Mouse (Mus musculus) forebrain, embryonic 14.5 days (tissue): ENCODE measurements at regions not wholly inside any gene's neighbourhood (a gene's known extent, or its start where the extent isn't known, plus 50 kb on each side); places are given as distances from the start of the nearest gene placed in this dataset.

Source experiments
- ATAC-seq: fragments of 200-750 bp; cut with Nextera tagmentation; 2 replicates; pipeline ENCODE4 v1.8.0; 2017; ENCODE audit warnings: mild to moderate bottlenecking, moderate library complexity
- DNase-seq: peaks from one replicate; pipeline ENCODE4 v3.0.0-alpha.2; 2015; ENCODE audit warnings: low spot score
- H3K27ac ChIP-seq: fragments of 300-500 bp; sonication (generic); 2 replicates; pipeline ENCODE4 v1.5.1; 2014; ENCODE audit warnings: low read depth, mild to moderate bottlenecking, control low read depth, low read length, moderate library complexity
- H3K27me3 ChIP-seq: fragments of 300-500 bp; sonication (generic); replicated peaks from 2 replicates; pipeline ENCODE4 v1.6.1; 2014; ENCODE audit warnings: low read length, control low read depth, mixed read lengths; ENCODE audit not compliant: control insufficient read depth, insufficient read depth
- H3K36me3 ChIP-seq: fragments of 300-500 bp; sonication (generic); 2 replicates; pipeline ENCODE4 v1.6.1; 2014; ENCODE audit warnings: low read length, control low read depth; ENCODE audit not compliant: control insufficient read depth, insufficient read depth
- H3K4me1 ChIP-seq: fragments of 300-500 bp; sonication (generic); 2 replicates; pipeline ENCODE4 v1.6.1; 2014; ENCODE audit warnings: antibody characterized with exemption, low read length, control low read depth; ENCODE audit not compliant: control insufficient read depth, insufficient read depth
- H3K4me2 ChIP-seq: fragments of 300-500 bp; sonication (generic); 2 replicates; pipeline ENCODE4 v1.6.1; 2014; ENCODE audit warnings: mild to moderate bottlenecking, control low read depth, low read length
- H3K4me3 ChIP-seq: fragments of 300-500 bp; sonication (generic); 2 replicates; pipeline ENCODE4 v1.5.1; 2014; ENCODE audit warnings: low read depth, low read length, control low read depth
- H3K9ac ChIP-seq: fragments of 300-500 bp; sonication (generic); 2 replicates; pipeline ENCODE4 v1.6.1; 2014; ENCODE audit warnings: mild to moderate bottlenecking, low read length, control low read depth, moderate library complexity
- H3K9me3 ChIP-seq: fragments of 300-500 bp; sonication (generic); replicated peaks from 2 replicates; pipeline ENCODE4 v1.6.1; 2016; ENCODE audit warnings: low read length, control low read depth, mixed read lengths; ENCODE audit not compliant: control insufficient read depth
- WGBS: fragments of 180-500 bp; shearing (Covaris S2); extraction: QIAGEN DNeasy Blood & Tissue Kit; methylation state at CpG from one replicate; pipeline ENCODE4 v1.1.7; 2014; 5-methylcytosine and 5-hydroxymethylcytosine counted together

GRCm38 (mm10) chr10:115664567-115664966, 77.0 kb upstream of the Lgr5 start:
- ATAC-seq (peak; percentile 88), DNase-seq (peak; percentile 70)
- Histone ChIP-seq H3K27ac (no peak overlapping the region), H3K4me2 (peak overlapping the region; percentile 47), H3K9me3 (no peaks in the 10 kb centered on the region), H3K4me1 (no peaks in the 10 kb centered on the region; the same call in 1 of the 2 replicates), H3K36me3 (no peaks in the 10 kb centered on the region), H3K4me3 (peak overlapping the region; percentile 16), H3K9ac (peak overlapping the region; percentile 25; the same call in 1 of the 2 replicates), H3K27me3 (no peaks in the 10 kb centered on the region)
- 35% methylated on average over 19 of the region's 19 CpGs for WGBS

- H3K36me3 ChIP-seq: no peaks in the 10 kb centered on the region
- ATAC-seq: no peak
- no peak overlapping the region for H3K9ac ChIP-seq
- WGBS: 72% methylated on average over 2 of the region's 2 CpGs
- no peak overlapping the region for H3K27ac ChIP-seq
- H3K4me3 ChIP-seq: no peak overlapping the region
- no peaks in the 10 kb centered on the region for H3K27me3 ChIP-seq
- no peaks in the 10 kb centered on the region for H3K9me3 ChIP-seq
- DNase-seq: no peak
- no peak overlapping the region for H3K4me2 ChIP-seq
- no peaks in the 10 kb centered on the region for H3K4me1 ChIP-seq
These were observed 89.1 kb upstream of the Lgr5 start for GRCm38 (mm10) chr10:115676661-115677060.

DNA sequence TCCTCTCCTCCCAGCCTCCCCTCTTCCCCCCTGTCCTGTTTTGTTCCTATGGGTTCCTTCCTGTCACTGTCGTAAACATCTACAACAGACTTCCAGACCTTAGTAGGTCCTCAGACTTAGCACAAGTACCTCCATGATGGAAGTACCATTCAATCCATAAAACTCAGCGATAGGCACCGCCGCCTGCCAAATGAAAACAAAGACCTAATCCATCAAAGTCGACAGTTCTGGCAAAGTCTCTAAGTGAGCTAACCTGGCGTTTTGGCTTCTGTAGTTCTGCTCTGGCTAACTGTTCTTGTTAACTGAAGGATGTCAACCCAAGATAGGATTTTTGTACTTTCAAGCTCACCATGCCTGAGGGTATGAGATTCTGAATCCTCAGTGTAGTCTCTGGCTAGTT, 93.5 kb upstream of the Lgr5 start:
- Histone ChIP-seq H3K9ac (no peak overlapping the region), H3K36me3 (no peaks in the 10 kb centered on the region), H3K4me2 (no peak overlapping the region), H3K4me3 (no peak overlapping the region), H3K4me1 (no peaks in the 10 kb centered on the region), H3K9me3 (no peaks in the 10 kb centered on the region), H3K27me3 (no peaks in the 10 kb centered on the region), H3K27ac (no peak overlapping the region)
- DNase-seq (peak; percentile 9), ATAC-seq (no peak)
- WGBS: 70% methylated on average over 6 of the region's 6 CpGs

DNA sequence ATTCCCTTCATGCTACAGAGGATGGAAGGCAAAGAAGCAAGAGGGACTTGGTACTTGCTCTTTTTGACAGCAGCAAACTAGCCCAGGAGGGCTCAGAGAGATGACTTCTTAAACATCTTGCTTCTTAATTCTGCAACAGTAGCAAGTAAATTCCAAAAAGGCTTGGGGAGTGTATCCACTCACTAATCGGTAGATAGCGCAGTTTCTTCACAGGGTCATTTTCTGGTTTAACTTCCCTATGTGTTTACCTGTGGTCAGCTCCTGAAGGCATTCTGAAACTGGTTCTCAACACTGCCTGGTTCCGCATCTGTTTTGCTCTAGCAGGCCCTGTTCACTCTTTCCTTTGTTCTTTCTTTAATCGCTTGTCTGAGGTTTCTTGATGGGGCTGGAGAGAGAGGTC, 104.4 kb upstream of the Lgr5 start:
- ATAC-seq (no peak), DNase-seq (no peak)
- whole genome bisulfite sequencing: 94% methylated on average over 4 of the region's 4 CpGs
- Histone ChIP-seq H3K27me3 (no peaks in the 10 kb centered on the region), H3K4me1 (no peaks in the 10 kb centered on the region), H3K27ac (no peak overlapping the region), H3K36me3 (no peaks in the 10 kb centered on the region), H3K4me2 (no peak overlapping the region), H3K9me3 (no peaks in the 10 kb centered on the region), H3K4me3 (no peak overlapping the region), H3K9ac (no peak overlapping the region)

- Histone ChIP-seq H3K9ac (no peak overlapping the region), H3K27me3 (no peaks in the 10 kb centered on the region), H3K4me2 (no peak overlapping the region), H3K27ac (no peak overlapping the region), H3K36me3 (no peaks in the 10 kb centered on the region), H3K4me1 (no peaks in the 10 kb centered on the region), H3K4me3 (no peak overlapping the region), H3K9me3 (no peaks in the 10 kb centered on the region)
- DNase-seq (no peak), ATAC-seq (no peak)
- 89% methylated on average over 22 of the region's 22 CpGs for WGBS
These were observed 106.6 kb upstream of the Lgr5 start for GRCm38 (mm10) chr10:115693986-115694833.

DNA sequence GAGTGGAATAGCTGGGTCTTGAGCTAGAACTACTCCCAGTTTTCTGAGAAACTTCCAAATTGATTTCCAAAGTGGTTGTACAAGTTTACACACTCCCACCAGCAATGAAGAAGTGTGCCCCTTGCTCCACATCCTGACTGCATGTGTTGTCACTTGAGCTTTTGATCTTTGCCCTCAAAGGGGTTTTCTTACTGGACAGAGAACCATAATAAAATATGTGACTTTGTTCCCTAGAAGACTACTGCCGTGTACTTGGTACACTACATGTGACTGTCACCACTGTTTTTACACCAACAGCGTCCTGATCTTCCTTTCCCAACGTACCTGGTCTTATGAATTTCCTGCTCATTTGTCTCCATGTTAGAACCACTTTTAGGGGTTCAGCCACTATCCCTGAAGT, 114.3 kb upstream of the Tspan8 start:
- 89% methylated on average over 3 of the region's 3 CpGs for WGBS
- Histone ChIP-seq H3K9me3 (no peaks in the 10 kb centered on the region), H3K27ac (no peak overlapping the region), H3K4me2 (no peak overlapping the region), H3K9ac (no peak overlapping the region), H3K4me1 (no peaks in the 10 kb centered on the region), H3K36me3 (no peaks in the 10 kb centered on the region), H3K4me3 (no peak overlapping the region), H3K27me3 (no peaks in the 10 kb centered on the region)
- DNase-seq (no peak), ATAC-seq (no peak)

DNA sequence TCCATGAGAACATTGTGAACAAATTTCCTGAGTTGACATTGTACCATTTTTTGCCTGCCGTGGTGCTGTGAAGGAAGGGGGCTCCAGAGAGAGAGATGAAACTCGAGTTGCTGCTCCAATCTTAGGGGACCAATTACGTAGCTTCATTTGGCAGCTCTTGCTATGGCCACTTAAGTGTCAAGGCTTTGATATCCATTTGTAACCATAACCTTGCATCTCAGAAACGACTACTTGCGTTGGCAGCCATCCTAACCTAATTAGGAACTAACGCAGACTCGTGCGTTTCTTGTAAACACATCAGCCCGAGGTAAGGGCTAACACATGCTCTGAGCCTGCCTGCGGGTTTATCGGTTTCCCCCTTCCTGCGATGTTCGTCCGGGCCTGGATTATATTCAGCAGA, 108.0 kb upstream of the Tspan8 start:
- H3K9ac ChIP-seq: no peak overlapping the region
- peak; percentile 54 for DNase-seq
- no peaks in the 10 kb centered on the region for H3K36me3 ChIP-seq
- 49% methylated on average over 14 of the region's 14 CpGs for WGBS
- ATAC-seq: peak; percentile 42; the same call in 1 of the 2 replicates
- H3K27ac ChIP-seq: no peak overlapping the region
- no peak overlapping the region for H3K4me3 ChIP-seq
- H3K27me3 ChIP-seq: no peaks in the 10 kb centered on the region
- H3K4me1 ChIP-seq: no peaks in the 10 kb centered on the region
- H3K4me2 ChIP-seq: no peak overlapping the region
- no peaks in the 10 kb centered on the region for H3K9me3 ChIP-seq

- no peaks in the 10 kb centered on the region for H3K9me3 ChIP-seq
- H3K4me1 ChIP-seq: no peaks in the 10 kb centered on the region
- 64% methylated on average over 6 of the region's 6 CpGs for WGBS
- H3K9ac ChIP-seq: no peak overlapping the region
- ATAC-seq (no peak), DNase-seq (no peak)
- no peaks in the 10 kb centered on the region for H3K27me3 ChIP-seq
- no peak overlapping the region for H3K27ac ChIP-seq
- H3K4me2 ChIP-seq: no peak overlapping the region
- H3K36me3 ChIP-seq: no peaks in the 10 kb centered on the region
- no peak overlapping the region for H3K4me3 ChIP-seq
These were observed 102.7 kb upstream of the Tspan8 start for GRCm38 (mm10) chr10:115713896-115714295.

- DNase-seq: no peak
These were observed 100.5 kb upstream of the Tspan8 start for GRCm38 (mm10) chr10:115716178-115716577.

More at GRCm38 (mm10) chr10:115716178-115716577, 100.5 kb upstream of the Tspan8 start:
- ATAC-seq: no peak
- no peaks in the 10 kb centered on the region for H3K4me1 ChIP-seq
- 32% methylated on average over 9 of the region's 9 CpGs for WGBS
- no peaks in the 10 kb centered on the region for H3K9me3 ChIP-seq
- H3K9ac ChIP-seq: no peak overlapping the region
- no peaks in the 10 kb centered on the region for H3K27me3 ChIP-seq
- H3K4me2 ChIP-seq: no peak overlapping the region
- H3K27ac ChIP-seq: no peak overlapping the region
- H3K36me3 ChIP-seq: no peaks in the 10 kb centered on the region
- H3K4me3 ChIP-seq: no peak overlapping the region
